Mouse (Mus musculus) erythroblast, embryonic 14.5 days (primary cell): ENCODE data around the gene 4930556J24Rik. TPM values are rescaled to one million over a fixed set of nuclear protein-coding genes. Genes with fewer than 3 reads are reported as not detected.
"Not testable (repeated sequence)": the region's sequence is repeated elsewhere in the genome, so short reads cannot be mapped to it uniquely, and the experiment has no call there.

Experiments
- H3K27me3 ChIP-seq: 2 replicates; pipeline ENCODE4 v1.6.1; 2012; ENCODE audit warnings: inconsistent platforms; ENCODE audit not compliant: control insufficient read depth
- H3K36me3 ChIP-seq: 2 replicates; pipeline ENCODE4 v1.6.1; 2012; ENCODE audit warnings: mild to moderate bottlenecking, inconsistent platforms; ENCODE audit not compliant: control insufficient read depth
- H3K4me1 ChIP-seq: 2 replicates; pipeline ENCODE4 v1.6.1; 2012; ENCODE audit warnings: inconsistent platforms; ENCODE audit not compliant: control insufficient read depth
- H3K4me3 ChIP-seq: replicated peaks from 2 replicates; pipeline ENCODE3; 2012; ENCODE audit warnings: moderate library complexity, mild to moderate bottlenecking, inconsistent platforms
- H3K9me3 ChIP-seq: 2 replicates; pipeline ENCODE4 v1.6.1; 2012; ENCODE audit warnings: low read length, inconsistent platforms, mixed read lengths; ENCODE audit not compliant: control insufficient read depth
- GATA1 ChIP-seq: IDR thresholded peaks from 2 replicates; pipeline ENCODE4 v1.6.1; 2012; ENCODE audit warnings: low read length, inconsistent platforms, mixed read lengths
- TAL1 ChIP-seq: IDR thresholded peaks from 3 replicates; pipeline ENCODE4 v1.6.1; 2012; ENCODE audit warnings: low read length, inconsistent platforms, mixed read lengths
- polyA plus RNA-seq: library from polyadenylated mRNA; stranded (reverse); fragments of >175 nt; gene quantifications from 2 replicates; pipeline ENCODE4 v1.2.3, GENCODE M21; 2012

The 4930556J24Rik gene
- polyA plus RNA-seq: not detected in 2 replicates

DNA sequence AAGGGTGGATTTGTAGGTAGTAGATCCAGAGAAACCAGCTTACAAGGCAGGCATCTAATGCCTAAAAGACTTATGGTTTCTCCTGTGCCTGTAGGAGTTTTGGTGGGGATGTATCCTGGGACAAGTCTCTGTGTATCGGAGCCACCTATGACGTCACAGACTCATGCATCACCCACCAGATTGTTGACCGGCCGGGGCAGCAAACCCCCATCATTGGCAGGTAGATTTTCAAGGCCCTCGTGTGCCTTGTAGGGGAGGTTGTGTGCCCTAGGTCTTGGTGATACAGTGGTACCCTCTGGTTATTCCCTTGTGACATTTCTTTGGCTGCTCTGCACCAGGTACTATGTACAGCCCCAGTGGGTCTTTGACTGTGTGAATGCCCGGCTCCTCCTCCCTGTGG, at the start of gene 4930556J24Rik:
TSS of gene 4930556J24Rik (minus strand) at position 101 of the 400 bp plus-strand sequence.
- Histone ChIP-seq H3K27me3 (no peaks in the 10 kb centered on the region), H3K4me1 (no peaks in the 10 kb centered on the region; the same call in 1 of the 2 replicates), H3K9me3 (no peaks in the 10 kb centered on the region), H3K4me3 (no peak within 1 kb of the TSS), H3K36me3 (peaks cover 91% of the 10 kb centered on the region)
- TF ChIP-seq TAL1: no peak

DNA sequence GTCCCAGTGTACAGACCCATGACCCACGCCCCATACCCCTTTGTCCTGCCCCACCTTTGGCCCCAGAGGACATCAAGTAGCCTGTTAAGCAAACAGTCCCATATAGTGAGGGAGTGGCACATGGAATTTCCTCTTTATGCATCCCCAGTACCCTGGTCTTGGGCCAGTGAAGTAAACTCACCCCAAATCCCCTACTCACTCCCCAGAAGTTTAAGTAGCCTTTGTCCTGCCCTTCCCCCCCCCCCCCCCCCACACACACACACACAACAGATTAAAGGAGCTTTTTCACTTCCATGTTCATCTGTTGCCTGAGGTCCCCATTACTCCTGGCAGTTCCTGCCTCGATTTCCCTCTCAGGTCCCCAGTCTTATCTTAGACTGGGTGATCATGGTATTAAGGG, 46.7 kb upstream of the 4930556J24Rik start:
- no peak overlapping the region for H3K4me3 ChIP-seq
- no peaks in the 10 kb centered on the region for H3K9me3 ChIP-seq
- H3K36me3 ChIP-seq: no peaks in the 10 kb centered on the region
- no peaks in the 10 kb centered on the region for H3K27me3 ChIP-seq
- TF ChIP-seq GATA1: no peak
- no peak for TF ChIP-seq TAL1
- H3K4me1 ChIP-seq: no peaks in the 10 kb centered on the region

DNA sequence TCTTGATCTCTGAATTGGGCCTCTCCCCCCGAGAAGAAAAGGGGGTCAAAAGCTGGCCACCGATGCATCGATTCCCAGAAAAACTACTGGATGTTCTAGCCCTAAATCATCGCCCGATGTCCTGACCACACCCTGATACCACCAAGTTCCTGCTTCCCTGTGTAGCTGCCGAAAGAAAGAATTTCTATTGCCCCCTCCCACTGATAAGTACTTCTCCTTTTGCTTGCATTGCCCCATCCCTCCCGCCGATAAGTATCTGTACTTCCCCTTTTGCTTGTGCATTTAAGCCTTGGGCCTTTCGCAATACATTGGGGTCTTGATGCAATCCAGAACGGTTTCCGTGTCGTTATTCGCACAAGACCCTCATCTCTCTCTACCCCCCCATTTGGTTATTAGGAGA, 45.5 kb upstream of the 4930556J24Rik start:
- H3K27me3 ChIP-seq, H3K9me3 ChIP-seq, H3K36me3 ChIP-seq, H3K4me3 ChIP-seq, H3K4me1 ChIP-seq: not testable (repeated sequence)

DNA sequence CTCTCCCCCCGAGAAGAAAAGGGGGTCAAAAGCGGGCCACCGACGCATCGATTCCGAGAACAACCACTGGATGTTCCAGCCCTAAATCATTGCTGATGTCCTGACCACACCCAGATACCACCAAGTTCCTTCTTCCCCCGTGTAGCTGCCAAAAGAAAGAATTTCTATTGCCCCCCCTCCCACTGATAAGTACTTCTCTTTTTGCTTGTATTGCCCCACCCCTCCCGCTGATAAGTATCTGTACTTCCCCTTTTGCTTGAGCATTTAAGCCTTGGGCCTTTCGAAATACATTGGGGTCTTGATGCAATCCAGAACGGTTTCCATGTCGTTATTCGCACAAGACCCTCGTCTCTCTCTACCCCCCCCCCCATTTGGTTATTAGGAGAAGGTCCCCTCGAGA, 39.2 kb upstream of the 4930556J24Rik start:
- H3K4me1 ChIP-seq, H3K4me3 ChIP-seq, H3K36me3 ChIP-seq, H3K9me3 ChIP-seq, H3K27me3 ChIP-seq: not testable (repeated sequence)

DNA sequence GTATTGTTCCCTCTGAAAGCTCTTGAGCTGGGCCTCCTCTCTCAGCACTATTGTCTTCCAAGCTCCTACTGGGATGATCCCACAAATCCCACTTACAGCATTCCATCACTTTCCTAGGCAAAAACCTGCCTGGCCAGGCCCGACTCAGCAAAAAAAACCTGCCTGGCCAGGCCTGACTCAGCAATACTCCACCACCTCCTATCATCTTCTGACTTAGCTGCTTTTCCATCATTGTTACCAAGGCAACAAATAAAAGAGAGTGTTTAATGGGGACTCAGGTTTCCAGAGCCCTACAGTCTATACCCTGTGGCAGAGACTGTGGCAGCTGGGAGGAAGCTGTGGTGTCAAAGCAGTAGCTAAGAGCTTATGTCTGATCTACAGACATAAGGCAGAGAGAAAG, 36.0 kb upstream of the 4930556J24Rik start:
- H3K9me3 ChIP-seq: 0 out of 2 replicates have a peak, but pooled peaks cover 4% of the 10 kb centered on the region
- H3K4me3 ChIP-seq: no peak overlapping the region
- no peaks in the 10 kb centered on the region for H3K4me1 ChIP-seq
- TF ChIP-seq GATA1 (no peak), TAL1 (no peak)
- H3K36me3 ChIP-seq: no peaks in the 10 kb centered on the region
- H3K27me3 ChIP-seq: no peaks in the 10 kb centered on the region

DNA sequence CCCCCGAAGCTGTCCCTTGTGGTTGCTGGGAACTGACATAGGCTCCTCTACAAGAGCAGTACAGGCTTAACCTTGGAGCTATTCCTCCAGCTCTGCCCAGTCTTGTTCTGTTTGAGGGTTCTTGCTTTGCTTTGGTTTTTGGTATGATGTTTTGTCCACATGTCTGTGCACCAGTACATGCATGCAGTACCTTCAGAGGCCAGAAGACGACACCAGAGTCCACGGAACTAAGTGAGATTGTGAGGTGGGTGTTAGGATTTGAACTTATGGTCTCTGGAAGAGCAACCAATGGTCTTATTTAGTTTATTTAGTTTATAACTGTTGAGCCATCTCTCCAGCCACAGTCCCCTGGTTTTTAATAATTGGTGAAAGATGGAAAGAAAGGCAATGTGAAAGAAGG, 29.9 kb upstream of the 4930556J24Rik start:
- H3K9me3 ChIP-seq: no peaks in the 10 kb centered on the region
- no peaks in the 10 kb centered on the region for H3K4me1 ChIP-seq
- no peaks in the 10 kb centered on the region for H3K27me3 ChIP-seq
- H3K4me3 ChIP-seq: no peak overlapping the region
- TF ChIP-seq TAL1 (no peak), GATA1 (no peak)
- H3K36me3 ChIP-seq: no peaks in the 10 kb centered on the region

DNA sequence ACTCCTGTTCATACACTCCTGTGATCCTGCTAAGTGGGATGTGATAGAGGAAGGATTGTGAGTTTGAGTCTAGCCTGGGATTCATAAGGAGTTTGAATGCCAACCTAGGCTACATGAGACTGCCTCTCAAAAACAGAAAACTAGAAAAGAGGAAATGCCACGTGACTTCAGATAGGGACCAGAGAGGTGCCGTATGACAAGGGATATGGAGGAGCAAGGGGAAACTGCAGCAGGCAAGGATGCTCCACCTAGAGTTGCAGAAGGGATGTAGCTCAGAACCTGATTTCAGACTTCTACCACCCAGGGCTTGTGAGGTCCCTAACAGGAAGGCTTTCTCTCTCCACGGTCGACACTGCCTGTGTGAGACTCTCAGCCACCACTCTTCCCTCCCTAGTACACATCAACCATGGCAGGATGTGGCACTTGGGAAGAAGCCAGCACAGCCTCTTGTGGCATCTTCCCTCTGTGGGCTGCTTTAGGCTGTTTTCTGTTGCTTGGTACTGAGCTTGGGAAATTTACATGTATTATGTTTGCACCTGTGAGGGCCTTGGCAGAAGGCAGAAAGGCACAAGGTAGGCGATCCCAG, 28.7 kb upstream of the 4930556J24Rik start:
- H3K27me3 ChIP-seq: no peaks in the 10 kb centered on the region
- H3K4me3 ChIP-seq: no peak overlapping the region
- H3K4me1 ChIP-seq: no peaks in the 10 kb centered on the region
- H3K36me3 ChIP-seq: no peaks in the 10 kb centered on the region
- no peak for TF ChIP-seq TAL1
- TF ChIP-seq GATA1: no peak
- H3K9me3 ChIP-seq: no peaks in the 10 kb centered on the region

DNA sequence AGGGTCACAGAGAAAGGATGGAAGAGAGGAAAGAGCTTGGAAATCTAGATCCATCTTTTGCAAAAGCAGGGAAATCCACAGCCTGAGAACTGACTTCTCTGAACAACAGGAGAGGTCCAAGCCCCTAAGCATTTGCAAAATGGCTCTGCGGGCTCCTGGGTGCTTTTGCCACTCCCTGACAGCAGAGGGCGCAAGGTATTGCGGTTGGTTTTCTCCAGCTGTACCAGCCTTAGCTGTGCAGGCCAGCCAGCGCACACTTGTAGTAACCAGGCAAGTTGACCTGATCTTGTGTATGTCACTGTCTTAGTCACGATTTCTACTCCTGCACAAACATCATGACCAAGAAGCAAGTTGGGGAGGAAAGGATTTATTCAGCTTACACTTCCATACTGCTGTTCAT, 25.0 kb upstream of the 4930556J24Rik start:
- no peak overlapping the region for H3K4me3 ChIP-seq
- H3K4me1 ChIP-seq: no peaks in the 10 kb centered on the region; the same call in 1 of the 2 replicates
- H3K9me3 ChIP-seq: no peaks in the 10 kb centered on the region; the same call in 1 of the 2 replicates
- TF ChIP-seq GATA1: no peak
- no peaks in the 10 kb centered on the region for H3K36me3 ChIP-seq
- peaks cover 32% of the 10 kb centered on the region for H3K27me3 ChIP-seq

DNA sequence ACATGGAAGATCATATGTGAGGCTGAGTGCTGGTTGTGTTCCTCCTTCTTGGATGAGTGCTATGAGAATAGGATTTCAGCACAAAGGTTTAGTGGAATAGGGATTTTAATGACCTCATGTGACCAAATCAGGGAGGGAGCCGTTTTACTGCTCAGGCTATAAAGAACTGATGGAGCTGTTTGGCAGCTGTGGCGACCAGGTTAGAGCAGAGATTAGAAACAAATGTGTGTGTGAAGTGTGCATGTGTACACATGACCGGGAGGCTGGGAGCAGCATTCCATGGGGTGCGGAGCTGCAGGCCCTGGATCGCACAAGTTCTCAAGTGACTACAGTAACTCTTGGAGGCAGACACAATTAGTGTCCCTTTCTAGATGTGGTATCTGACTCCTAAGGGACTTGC, 23.0 kb upstream of the 4930556J24Rik start:
- Histone ChIP-seq H3K4me1 (no peaks in the 10 kb centered on the region; the same call in 1 of the 2 replicates), H3K27me3 (peaks cover 32% of the 10 kb centered on the region), H3K36me3 (no peaks in the 10 kb centered on the region), H3K9me3 (no peaks in the 10 kb centered on the region; the same call in 1 of the 2 replicates), H3K4me3 (no peak overlapping the region)
- TF ChIP-seq TAL1 (no peak), GATA1 (no peak)

DNA sequence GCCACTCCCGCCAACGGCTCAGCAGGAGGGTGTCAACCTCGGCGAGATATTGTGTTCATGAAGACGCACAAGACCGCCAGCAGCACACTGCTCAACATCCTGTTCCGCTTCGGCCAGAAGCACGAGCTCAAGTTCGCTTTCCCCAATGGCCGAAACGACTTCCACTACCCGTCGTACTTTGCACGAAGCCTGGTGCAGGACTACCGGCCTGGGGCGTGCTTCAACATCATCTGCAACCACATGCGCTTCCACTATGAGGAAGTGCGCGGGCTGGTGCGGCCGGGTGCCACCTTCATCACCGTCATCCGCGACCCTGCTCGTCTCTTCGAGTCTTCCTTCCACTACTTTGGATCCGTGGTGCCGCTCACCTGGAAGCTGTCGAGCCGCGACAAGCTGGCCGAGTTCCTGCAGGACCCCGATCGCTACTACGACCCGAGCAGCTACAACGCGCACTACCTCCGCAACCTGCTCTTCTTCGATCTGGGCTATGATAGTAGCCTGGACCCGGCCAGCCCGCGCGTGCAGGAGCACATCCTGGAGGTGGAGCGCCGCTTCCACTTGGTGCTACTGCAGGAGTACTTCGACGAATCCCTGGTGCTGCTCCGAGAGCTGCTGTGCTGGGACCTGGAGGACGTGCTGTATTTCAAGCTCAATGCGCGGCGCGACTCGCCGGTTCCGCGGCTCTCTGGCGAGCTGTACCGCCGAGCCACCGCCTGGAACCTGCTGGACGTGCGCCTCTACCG, 21.6 kb upstream of the 4930556J24Rik start:
- no peak overlapping the region for H3K4me3 ChIP-seq
- H3K4me1 ChIP-seq: no peaks in the 10 kb centered on the region; the same call in 1 of the 2 replicates
- TF ChIP-seq GATA1 (no peak), TAL1 (no peak)
- peaks cover 32% of the 10 kb centered on the region for H3K27me3 ChIP-seq
- no peaks in the 10 kb centered on the region; the same call in 1 of the 2 replicates for H3K9me3 ChIP-seq
- H3K36me3 ChIP-seq: no peaks in the 10 kb centered on the region
